Mouse (Mus musculus) CH12.LX (cell line): ENCODE data around the gene Rap1b. TPM values are rescaled to one million over a fixed set of nuclear protein-coding genes. Genes with fewer than 3 reads are reported as not detected.
A peak's percentile ranks its signal among the peaks of the same experiment; 100 is the strongest.

Source experiments
- DNase-seq: peaks from one replicate; pipeline ENCODE4 v3.0.0-alpha.2; 2013; ENCODE audit errors: extremely low read depth
- H3K27ac ChIP-seq: 2 replicates; pipeline ENCODE4 v1.5.1; 2012; ENCODE audit warnings: low read depth, mild to moderate bottlenecking, control low read depth, moderate library complexity; ENCODE audit not compliant: insufficient read depth
- H3K27me3 ChIP-seq: replicated peaks from 2 replicates; pipeline ENCODE3; 2012; ENCODE audit warnings: inconsistent platforms
- H3K36me3 ChIP-seq, 2 experiments: replicated peaks in 1 of 2; 2 replicates each; pipeline versions ENCODE3 to v1.6.1; 2012; ENCODE audit warnings: inconsistent platforms in 1 of 2, low read length in 1 of 2, mild to moderate bottlenecking in 1 of 2, mixed read lengths in 1 of 2, moderate library complexity in 1 of 2; ENCODE audit not compliant: control insufficient read depth in 1 of 2, insufficient read depth in 1 of 2
- H3K4me1 ChIP-seq, 2 experiments: 2 replicates each; pipeline ENCODE4 v1.6.1; 2012; ENCODE audit warnings: inconsistent platforms in 1 of 2, moderate library complexity in 1 of 2; ENCODE audit not compliant: insufficient read depth in 2 of 2, control insufficient read depth in 1 of 2
- H3K4me2 ChIP-seq: 2 replicates; pipeline ENCODE4 v1.6.1; 2012; ENCODE audit warnings: low read depth, mild to moderate bottlenecking, control low read depth; ENCODE audit not compliant: poor library complexity, insufficient read depth, severe bottlenecking
- H3K4me3 ChIP-seq, 3 experiments: fragments of 150-350 bp in 1 of 3; sonication (generic) in 1 of 3; replicated peaks in 1 of 3; 2 replicates each; pipeline versions ENCODE3 to v1.5.1; 2011 to 2012; ENCODE audit warnings: low read depth in 2 of 3, low read length in 2 of 3, mild to moderate bottlenecking in 2 of 3, moderate library complexity in 2 of 3, control low read depth in 1 of 3, improper control_type of control experiment in 1 of 3, inconsistent platforms in 1 of 3, mixed read lengths in 1 of 3; ENCODE audit not compliant: poor library complexity in 1 of 3
- H3K79me2 ChIP-seq: replicated peaks from 2 replicates; pipeline ENCODE4 v1.6.1; 2012; ENCODE audit warnings: mild to moderate bottlenecking, moderate library complexity; ENCODE audit not compliant: control insufficient read depth, poor library complexity, insufficient read depth, severe bottlenecking; ENCODE audit errors: extremely low read depth
- H3K9ac ChIP-seq: 2 replicates; pipeline ENCODE4 v1.6.1; 2012; ENCODE audit warnings: low read depth, mild to moderate bottlenecking, control low read depth, moderate library complexity; ENCODE audit not compliant: insufficient read depth
- H3K9me3 ChIP-seq: replicated peaks from 2 replicates; pipeline ENCODE3; 2012; ENCODE audit warnings: low read length, inconsistent platforms, mixed read lengths
- BHLHE40 ChIP-seq: IDR thresholded peaks from 2 replicates; pipeline ENCODE4 v1.6.1; 2011; ENCODE audit warnings: mild to moderate bottlenecking, low read depth, low read length, improper control_type of control experiment
- CHD1 ChIP-seq: IDR thresholded peaks from 2 replicates; pipeline ENCODE4 v1.6.1; 2012; ENCODE audit warnings: low read depth, low read length, improper control_type of control experiment, inconsistent platforms
- CHD2 ChIP-seq: IDR thresholded peaks from 2 replicates; pipeline ENCODE4 v1.6.1; 2011; ENCODE audit warnings: low read length, improper control_type of control experiment
- CTCF ChIP-seq, 2 experiments: IDR thresholded peaks in 1 of 2; conservative IDR thresholded peaks in 1 of 2; 2 replicates each; pipeline ENCODE4 v1.5.1; 2011 to 2012; ENCODE audit warnings: low read depth in 2 of 2, low read length in 2 of 2, improper control_type of control experiment in 1 of 2, inconsistent platforms in 1 of 2, mild to moderate bottlenecking in 1 of 2, moderate library complexity in 1 of 2
- E2F4 ChIP-seq: IDR thresholded peaks from 2 replicates; pipeline ENCODE4 v1.6.1; 2011; ENCODE audit warnings: low read depth, low read length, improper control_type of control experiment; ENCODE audit not compliant: insufficient replicate concordance
- ETS1 ChIP-seq: conservative IDR thresholded peaks from 2 replicates; pipeline ENCODE4 v1.6.1; 2012; ENCODE audit warnings: low read depth, mild to moderate bottlenecking, inconsistent platforms, low read length, improper control_type of control experiment, moderate library complexity
- HCFC1 ChIP-seq: IDR thresholded peaks from 2 replicates; pipeline ENCODE4 v1.6.1; 2012; ENCODE audit warnings: low read depth, mild to moderate bottlenecking, inconsistent platforms, low read length, improper control_type of control experiment
- IRF4 ChIP-seq: IDR thresholded peaks from 2 replicates; pipeline ENCODE4 v1.6.1; 2014; ENCODE audit warnings: low read depth, mild to moderate bottlenecking, inconsistent platforms, low read length, improper control_type of control experiment
- JUN ChIP-seq: IDR thresholded peaks from 2 replicates; pipeline ENCODE4 v1.6.1; 2011; ENCODE audit warnings: low read depth, mild to moderate bottlenecking, low read length, improper control_type of control experiment, moderate library complexity; ENCODE audit not compliant: insufficient read depth
- JUND ChIP-seq: conservative IDR thresholded peaks from 2 replicates; pipeline ENCODE4 v1.6.1; 2011; ENCODE audit warnings: low read depth, low read length, improper control_type of control experiment
- MAX ChIP-seq: IDR thresholded peaks from 2 replicates; pipeline ENCODE4 v1.6.1; 2011; ENCODE audit warnings: low read length, improper control_type of control experiment
- MAZ ChIP-seq: IDR thresholded peaks from 2 replicates; pipeline ENCODE4 v1.6.1; 2012; ENCODE audit warnings: low read depth, mild to moderate bottlenecking, inconsistent platforms, low read length, improper control_type of control experiment, moderate library complexity
- MEF2A ChIP-seq: IDR thresholded peaks from 2 replicates; pipeline ENCODE4 v1.6.1; 2014; ENCODE audit warnings: low read depth, mild to moderate bottlenecking, inconsistent platforms, low read length, improper control_type of control experiment, borderline replicate concordance
- MYC ChIP-seq: IDR thresholded peaks from 2 replicates; pipeline ENCODE4 v1.6.1; 2011; ENCODE audit warnings: low read depth, mild to moderate bottlenecking, improper control_type of control experiment, low read length
- PAX5 ChIP-seq: IDR thresholded peaks from 2 replicates; pipeline ENCODE4 v1.6.1; 2012; ENCODE audit warnings: low read length, inconsistent platforms, mixed read lengths
- SIN3A ChIP-seq: IDR thresholded peaks from 2 replicates; pipeline ENCODE4 v1.6.1; 2012; ENCODE audit warnings: low read length, improper control_type of control experiment, inconsistent platforms
- TBP ChIP-seq: conservative IDR thresholded peaks from 2 replicates; pipeline ENCODE4 v1.6.1; 2011; ENCODE audit warnings: low read depth, low read length, improper control_type of control experiment
- TCF12 ChIP-seq: IDR thresholded peaks from 2 replicates; pipeline ENCODE4 v1.6.1; 2014; ENCODE audit warnings: low read depth, mild to moderate bottlenecking, inconsistent platforms, low read length, improper control_type of control experiment
- USF2 ChIP-seq: conservative IDR thresholded peaks from 2 replicates; pipeline ENCODE4 v1.6.1; 2011; ENCODE audit warnings: low read depth, low read length, improper control_type of control experiment
- ZC3H11A ChIP-seq: IDR thresholded peaks from 2 replicates; pipeline ENCODE4 v1.6.1; 2012; ENCODE audit warnings: low read depth, mild to moderate bottlenecking, inconsistent platforms, low read length, improper control_type of control experiment
- ZKSCAN1 ChIP-seq: IDR thresholded peaks from 2 replicates; pipeline ENCODE4 v1.6.1; 2012; ENCODE audit warnings: low read depth, inconsistent platforms, low read length, improper control_type of control experiment, borderline replicate concordance
- ZNF384 ChIP-seq: IDR thresholded peaks from 2 replicates; pipeline ENCODE4 v1.6.1; 2012; ENCODE audit warnings: low read depth, low read length, improper control_type of control experiment, inconsistent platforms
- dilution Hi-C: fragments of 300-500 bp; cut with MboI; formaldehyde crosslinking; loops from 2 replicates; pipeline ENCODE4 v1.14.3; 2020; ENCODE audit warnings: low sequenced_read_pairs; ENCODE audit not compliant: extremely low pct_unique_long_range_greater_than_20kb, extremely low pct_ligation_motif_present
- in situ Hi-C: fragments of 300-500 bp; cut with MboI; formaldehyde crosslinking; loops from 3 replicates; pipeline ENCODE4 v1.14.3; 2019; ENCODE audit warnings: low sequenced_read_pairs, low pct_ligation_motif_present, low pct_unique_long_range_greater_than_20kb, mixed read lengths
- polyA plus RNA-seq: library from polyadenylated mRNA; unstranded; fragments of >175 nt; gene quantifications from 2 replicates; pipeline ENCODE4 v1.2.1, GENCODE M21; 2012; ENCODE audit warnings: low read depth; ENCODE audit not compliant: insufficient read length
- total RNA-seq, 2 experiments: library from RNA; depleted of rRNA; stranded (reverse); fragments of 300-350 nt in 1 of 2; fragments of >200 nt in 1 of 2; gene quantifications; 2 replicates each; pipeline ENCODE4 v1.2.3; 2012 to 2014

The Rap1b gene
- total and polyA plus RNA-seq, 3 experiments = 37.0 to 214 (median 205) TPM

GRCm38 (mm10) chr10:117830797-117831196 lies 15.0 kb downstream of the Rap1b start:
- Histone ChIP-seq H3K27ac (no peak overlapping the region), H3K4me3 (no peak overlapping the region), H3K79me2 (peaks cover 96% of the 10 kb centered on the region), H3K36me3 (peaks cover 3 to 45% of the 10 kb centered on the region in 2 experiments), H3K9ac (no peak overlapping the region), H3K27me3 (no peaks in the 10 kb centered on the region), H3K4me1 (peaks cover 11 to 96% of the 10 kb centered on the region in 2 experiments), H3K9me3 (no peaks in the 10 kb centered on the region), H3K4me2 (no peak overlapping the region)
- TF ChIP-seq MEF2A (no peak), BHLHE40 (no peak), ZNF384 (no peak), ETS1 (no peak), JUND (no peak), JUN (no peak), TBP (no peak), HCFC1 (no peak), TCF12 (no peak), USF2 (no peak)
- no peak for DNase-seq
- dilution Hi-C loops (no loop called here), in situ Hi-C loops (loop anchor here (25.0 kb wide), 1 partner anchor 282 kb away; no protein-coding TSS in a partner anchor)

- TF ChIP-seq MAZ = no peak
- TF ChIP-seq E2F4 = no peak
- TF ChIP-seq CHD2 = no peak
- TF ChIP-seq ZC3H11A = no peak
- no peak for TF ChIP-seq TCF12
- TF ChIP-seq PAX5 = no peak
- TF ChIP-seq MAX = no peak
- TF ChIP-seq CTCF (conservative IDR thresholded peaks at IDR 0.05 in 1 of 2, IDR thresholded peaks at IDR 0.05 in 1 of 2; ENCODE audit: low read depth in 2 of 2, low read length in 2 of 2) = no peak
- TF ChIP-seq ZKSCAN1 = no peak
- no peak for TF ChIP-seq MYC
- TF ChIP-seq CHD1 = no peak
- TF ChIP-seq IRF4 = no peak
- TF ChIP-seq SIN3A = no peak
Measured at GRCm38 (mm10) chr10:117829472-117830155, 16.2 kb downstream of the Rap1b start.

More at GRCm38 (mm10) chr10:117829472-117830155, 16.2 kb downstream of the Rap1b start:
- Histone ChIP-seq H3K4me2 (no peak overlapping the region), H3K9ac (no peak overlapping the region), H3K4me1 (peaks cover 11 to 94% of the 10 kb centered on the region in 2 experiments), H3K4me3 (no peak overlapping the region), H3K9me3 (no peaks in the 10 kb centered on the region), H3K79me2 (peaks cover 97% of the 10 kb centered on the region), H3K27me3 (no peaks in the 10 kb centered on the region), H3K27ac (no peak overlapping the region), H3K36me3 (peaks cover 4 to 47% of the 10 kb centered on the region in 2 experiments)
- peak; percentile 47 for DNase-seq
- dilution Hi-C loops = no loop called here
- in situ Hi-C loops = loop anchor here (25.0 kb wide), 1 partner anchor 283 kb away; no protein-coding TSS in a partner anchor
